Mouse (Mus musculus): ENCODE data around the gene Vmn1r19.
"Not testable (repeated sequence)": the region's sequence is repeated elsewhere in the genome, so short reads cannot be mapped to it uniquely, and the experiment has no call there.

Gene Vmn1r19

DNA sequence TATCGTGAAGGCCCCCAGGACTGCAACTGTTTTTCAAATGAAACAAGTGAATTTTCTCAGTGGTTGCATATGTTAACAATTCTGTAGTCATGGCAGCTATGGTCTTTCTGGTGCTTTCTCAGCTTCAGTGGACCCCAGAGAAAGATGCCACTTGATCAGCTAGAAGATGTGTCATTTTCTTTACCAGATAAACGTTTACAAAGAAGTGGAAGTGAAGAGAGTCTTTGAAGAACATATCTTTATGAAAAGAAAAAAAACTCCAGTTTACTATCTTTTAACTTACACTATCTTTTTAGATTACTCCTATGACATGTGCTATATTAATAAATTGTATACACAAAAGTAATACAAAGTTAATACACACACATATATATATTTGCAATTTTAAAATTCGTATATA, at the start of gene Vmn1r19:
Gene Vmn1r19 (plus strand): TSS at position 301 of the 400 bp plus-strand sequence.
- not testable (repeated sequence) for DNase-seq (ENCODE audit: low read depth)

DNA sequence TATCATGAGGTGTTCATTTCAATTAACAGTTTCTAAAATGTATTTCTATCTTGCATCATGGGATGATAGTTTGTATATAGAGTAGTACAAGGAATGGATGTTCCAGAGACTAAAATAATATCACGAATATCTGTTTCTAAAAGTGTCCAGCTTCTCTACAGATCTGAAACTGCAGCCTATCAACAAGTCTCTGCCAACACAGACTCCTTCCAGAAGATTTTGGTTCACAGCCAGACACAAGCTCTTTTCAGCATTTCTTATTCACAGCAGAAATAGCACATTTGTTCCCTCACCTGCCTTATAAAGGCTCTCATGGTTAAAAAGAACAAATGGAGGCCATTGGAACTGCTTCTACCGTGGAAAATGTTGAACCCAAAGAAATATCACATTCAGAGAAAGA, 46.7 kb upstream of the Vmn1r19 start:
- DNase-seq (ENCODE audit: low read depth) = no peak

DNA sequence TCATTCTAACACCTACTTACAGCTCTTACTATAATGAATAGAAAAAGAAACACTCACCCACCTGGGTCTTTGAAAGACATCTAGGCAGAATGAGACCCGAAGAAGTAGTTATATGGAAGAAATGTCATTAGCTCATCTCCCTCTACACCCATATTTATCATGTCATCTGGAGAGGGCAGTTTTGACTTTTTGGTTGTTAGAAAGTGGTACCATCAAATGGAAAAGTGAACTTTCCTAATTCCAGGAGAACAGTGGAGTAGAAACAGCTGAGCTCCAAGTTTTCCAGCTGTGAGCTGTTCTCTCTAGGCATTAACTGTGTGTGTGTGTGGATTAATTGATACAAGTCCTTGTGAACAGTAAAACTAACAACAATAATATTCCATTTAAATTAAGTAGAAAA, 40.0 kb upstream of the Vmn1r19 start, which contains the start of gene Vmn1r17:
Gene Vmn1r17 (minus strand): TSS at position 101 of the 400 bp plus-strand sequence.
- no peak for DNase-seq (ENCODE audit: low read depth)

DNA sequence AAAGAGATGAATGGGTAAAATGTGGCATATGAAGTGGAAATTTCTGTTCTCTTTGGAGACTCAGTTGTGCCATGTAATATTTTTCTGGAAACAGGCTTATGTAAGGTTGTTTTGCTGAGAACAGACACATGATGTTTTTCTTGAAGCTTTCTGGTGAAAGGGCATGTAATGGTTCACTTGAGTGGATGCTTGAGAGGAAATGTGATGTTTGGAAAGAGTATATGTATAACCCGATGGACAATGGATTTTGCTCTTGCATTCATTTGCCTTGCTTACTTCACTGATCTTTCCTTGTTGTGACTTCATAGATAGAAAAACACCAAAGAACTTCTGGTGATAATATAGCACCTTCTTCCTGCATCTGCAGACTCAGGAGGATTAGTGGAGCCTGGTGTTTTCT, 37.7 kb upstream of the Vmn1r19 start:
- not testable (repeated sequence) for DNase-seq (ENCODE audit: low read depth)

DNA sequence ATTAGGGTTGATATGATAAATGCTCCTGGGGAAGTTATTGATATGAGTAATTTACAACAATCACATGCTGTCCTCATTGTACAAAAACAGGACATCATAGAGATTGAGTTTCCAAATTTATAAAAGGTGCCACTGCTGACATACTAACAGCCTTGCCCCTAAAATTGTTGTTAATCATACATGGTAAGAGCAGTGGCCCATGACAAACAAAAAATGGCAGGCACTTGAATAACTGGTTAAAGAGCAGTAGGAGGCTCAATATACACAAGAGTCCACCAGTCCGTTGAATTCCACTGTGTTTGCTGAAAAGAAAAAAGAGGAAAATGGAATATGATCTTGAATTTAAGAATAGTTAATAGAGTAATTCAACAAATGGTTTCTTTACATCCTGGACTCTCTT, 36.1 kb upstream of the Vmn1r19 start:
- DNase-seq (ENCODE audit: low read depth) = no peak

DNA sequence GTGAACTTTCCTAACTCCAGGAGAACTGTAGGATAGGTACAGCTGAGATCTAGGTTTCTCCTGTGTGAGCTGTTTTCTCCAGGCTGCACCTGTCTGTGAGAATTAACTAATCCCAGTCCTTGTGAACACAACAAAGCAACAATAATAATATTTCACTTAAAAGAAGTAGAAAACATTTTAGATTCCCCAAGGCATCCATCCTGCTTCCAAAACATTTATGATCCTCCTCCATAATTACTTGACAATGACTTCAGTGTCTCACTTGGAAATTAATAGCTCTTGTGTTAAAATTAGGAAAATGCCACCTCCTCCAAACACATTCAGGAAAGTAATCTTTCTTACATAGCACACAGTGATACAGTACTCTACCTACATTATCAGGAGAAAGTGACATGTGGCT, 7.9 kb upstream of the Vmn1r19 start, which contains the start of gene Vmn1r18:
Gene Vmn1r18 (minus strand): TSS at position 101 of the 400 bp plus-strand sequence.
- DNase-seq (ENCODE audit: low read depth) = no peak

DNA sequence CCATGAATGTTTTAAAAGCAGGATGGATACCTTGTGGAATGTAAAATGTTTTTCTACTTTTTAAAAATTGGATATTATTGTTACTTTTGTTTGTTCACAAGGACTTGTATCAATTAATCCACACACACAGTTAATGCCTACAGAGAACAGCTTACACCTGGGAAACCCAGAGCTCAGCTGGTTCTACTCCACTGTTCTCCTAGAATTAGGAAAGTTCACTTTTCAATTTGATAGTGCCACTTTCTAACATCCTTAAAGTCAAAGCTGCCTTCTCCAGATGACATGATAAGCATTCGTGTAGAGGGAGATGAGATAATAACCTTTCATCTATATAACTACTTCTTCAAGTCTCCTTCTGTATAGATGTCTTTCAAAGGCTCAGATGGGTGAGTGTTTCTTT, 25.1 kb downstream of the Vmn1r19 start, which contains the start of gene Vmn1r20:
Gene Vmn1r20 (plus strand): TSS at position 301 of the 400 bp plus-strand sequence.
- DNase-seq (ENCODE audit: low read depth) = no peak

DNA sequence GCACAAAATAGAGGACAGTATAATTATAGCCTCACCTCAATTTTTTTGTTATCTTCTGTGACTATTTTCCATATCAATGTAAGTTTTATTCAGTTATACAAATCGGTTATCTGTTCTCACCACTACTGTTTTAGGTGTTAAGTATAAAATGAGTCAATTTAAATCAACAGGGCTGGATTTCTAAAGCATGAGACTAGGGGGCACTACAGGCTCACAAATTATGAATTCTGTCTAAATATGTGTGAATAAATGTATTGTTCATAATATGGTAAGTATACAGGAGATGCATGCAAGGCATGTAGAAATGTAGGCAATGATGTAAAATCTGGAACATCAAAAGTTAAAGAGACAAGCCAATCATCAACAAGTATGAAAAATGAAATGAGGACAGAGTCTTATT, 27.6 kb downstream of the Vmn1r19 start:
- no peak for DNase-seq (ENCODE audit: low read depth)

Data from c-Kit-positive CD71-positive TER-119-negative erythroid progenitor cells, embryonic 14.5 days (primary cell).